Mouse (Mus musculus) adipocyte (in vitro differentiated cells): ENCODE measurements around the gene Mob3a.
A peak's percentile ranks its signal among the peaks of the same experiment; 100 is the strongest.

ENCODE experiments used
- DNase-seq: peaks from one replicate; pipeline ENCODE4 v3.0.0-alpha.2; 2016; ENCODE audit warnings: low spot score

Mob3a gene

GRCm38 (mm10) chr10:80701721-80702535 is at the start of gene Mob3a, which contains the start of gene Izumo4:
Mob3a (minus strand) TSS chr10:80701977.
Izumo4 (plus strand) TSS chr10:80702184.
- DNase-seq: peak; percentile 99

- peak; percentile 75 for DNase-seq
Observed at GRCm38 (mm10) chr10:80751188-80751832, 49.5 kb upstream of the Mob3a start.

GRCm38 (mm10) chr10:80748609-80749008 is 46.8 kb upstream of the Mob3a start:
- peak; percentile 89 for DNase-seq

GRCm38 (mm10) chr10:80747410-80747809 is 45.6 kb upstream of the Mob3a start:
- peak; percentile 84 for DNase-seq

GRCm38 (mm10) chr10:80744262-80744661 is 42.5 kb upstream of the Mob3a start:
- peak; percentile 57 for DNase-seq

- DNase-seq: peak; percentile 100
Observed at GRCm38 (mm10) chr10:80742180-80742978, 40.6 kb upstream of the Mob3a start, which contains the start of gene Ap3d1. Ap3d1 (minus strand) TSS chr10:80742264.

- DNase-seq: no peak
Observed at GRCm38 (mm10) chr10:80741634-80742179, 39.9 kb upstream of the Mob3a start.

GRCm38 (mm10) chr10:80741146-80741545 is 39.4 kb upstream of the Mob3a start:
- DNase-seq: peak; percentile 53

GRCm38 (mm10) chr10:80738657-80739056 is 36.9 kb upstream of the Mob3a start:
- no peak for DNase-seq

GRCm38 (mm10) chr10:80736731-80737130 is 35.0 kb upstream of the Mob3a start:
- DNase-seq: no peak

GRCm38 (mm10) chr10:80732611-80733101 is 30.9 kb upstream of the Mob3a start:
- no peak for DNase-seq

- DNase-seq: no peak
Observed at GRCm38 (mm10) chr10:80727369-80728127, 25.8 kb upstream of the Mob3a start.

- DNase-seq: no peak
Observed at GRCm38 (mm10) chr10:80717281-80717680, 15.5 kb upstream of the Mob3a start.

GRCm38 (mm10) chr10:80710834-80711233 is 9.1 kb upstream of the Mob3a start:
- DNase-seq: no peak

GRCm38 (mm10) chr10:80705479-80705878 is 3.7 kb upstream of the Mob3a start:
- DNase-seq: no peak

GRCm38 (mm10) chr10:80705033-80705432 is 3.3 kb upstream of the Mob3a start:
- DNase-seq: no peak

- no peak for DNase-seq
Observed at GRCm38 (mm10) chr10:80704418-80704817, 2.6 kb upstream of the Mob3a start.

- no peak for DNase-seq
Observed at GRCm38 (mm10) chr10:80703643-80704042, 1.9 kb upstream of the Mob3a start.

GRCm38 (mm10) chr10:80702536-80703390 is 986 bp upstream of the Mob3a start:
- DNase-seq: peak; percentile 96

- DNase-seq: no peak
Observed at GRCm38 (mm10) chr10:80700732-80701131, 1.0 kb downstream of the Mob3a start.
